Mouse (Mus musculus) lung, adult 2 months (tissue): ENCODE measurements at regions not wholly inside any gene's neighbourhood (a gene's known extent, or its start where the extent isn't known, plus 50 kb on each side); places are given as distances from the start of the nearest gene placed in this dataset.

Source experiments
- CTCF ChIP-seq: fragments of 200-500 bp; IDR thresholded peaks from 2 replicates; pipeline ENCODE4 v1.5.1; 2011; ENCODE audit warnings: mild to moderate bottlenecking, low read length, control low read depth; ENCODE audit not compliant: insufficient read depth
- POLR2A ChIP-seq: fragments of 200-500 bp; IDR thresholded peaks from 2 replicates; pipeline ENCODE4 v1.6.1; 2011; ENCODE audit warnings: low read depth, mild to moderate bottlenecking, control low read depth, low read length, borderline replicate concordance; ENCODE audit errors: extremely low read depth

- no peak for TF ChIP-seq CTCF
- TF ChIP-seq POLR2A, result no peak
Measured at GRCm38 (mm10) chr17:47095191-47095590, 84.8 kb upstream of the Ubr2 start.
